Mouse (Mus musculus) E14TG2a.4 (cell line): ENCODE data around the gene Rnf150.

ENCODE experiments used
- CTCF ChIP-seq: conservative IDR thresholded peaks from 2 replicates; pipeline ENCODE4 v1.5.1; 2014; ENCODE audit warnings: low read length
- NANOG ChIP-seq: IDR thresholded peaks from 2 replicates; pipeline ENCODE4 v1.6.1; 2014; ENCODE audit warnings: borderline replicate concordance, low read length, mixed read lengths
- POU5F1 ChIP-seq: IDR thresholded peaks from 2 replicates; pipeline ENCODE4 v1.6.1; 2014; ENCODE audit warnings: low read length, borderline replicate concordance

DNA sequence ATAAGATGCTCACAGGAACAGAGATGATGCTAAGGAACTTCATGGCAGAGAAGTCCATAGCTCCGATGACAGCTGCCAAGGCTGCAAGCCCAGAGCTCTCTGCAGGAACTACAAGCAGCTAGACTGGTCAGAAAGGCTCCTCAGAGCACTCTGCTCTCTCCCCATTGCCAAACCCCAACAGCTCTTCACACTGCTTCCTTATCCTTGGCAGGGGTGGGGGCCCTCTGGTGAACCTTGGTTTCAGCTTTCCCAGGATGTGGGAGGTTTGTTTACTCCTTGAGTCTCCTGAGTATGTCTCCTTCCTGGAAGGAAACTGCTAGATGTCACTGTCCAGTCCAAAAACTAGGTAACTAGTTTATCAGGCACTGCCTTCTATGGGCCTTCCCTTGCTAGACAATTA, 276.9 kb downstream of the Rnf150 start:
- TF ChIP-seq CTCF (no peak), NANOG (no peak), POU5F1 (no peak)
